In genomic region chr10:80151211-80152034, GRCm38 (mm10) we compare ENCODE assay signal across 8 mouse cellular contexts. TPM values are rescaled to one million over a fixed set of nuclear protein-coding genes. Genes with fewer than 3 reads are reported as not detected.
DNase-seq lines count a peak whose midpoint lies in the region; ATAC-seq and TF ChIP-seq lines count a peak whose summit lies in the region.

No protein-coding gene starts in this region.

- no peak for ATAC-seq in lung, embryonic 16.5 days (ENCODE audit: low read depth)

- peak overlapping the region; percentile 98 for H3K9ac ChIP-seq in lung, embryonic 16.5 days (ENCODE audit: low read length)

- peaks cover 37% of the 10 kb centered on the region for H3K36me3 ChIP-seq in lung, embryonic 16.5 days (ENCODE audit: control insufficient read depth, insufficient read depth, low read length)

- peak in 1 of 2 experiments; percentile 72 for DNase-seq in left cerebral cortex, adult 2 months (ENCODE audit: extremely low spot score in 1 of 2, low spot score in 2 of 2)
- no peak for DNase-seq in left cerebral cortex, postnatal 4 days
- peak; percentile 76 for DNase-seq in cerebellum, adult 9-10 months
- DNase-seq in heart, adult 9 months (ENCODE audit: low spot score in 2 of 2) = peak; percentile 68 to 79
- DNase-seq in kidney, adult 8-10 months = peak; percentile 86 to 91
- DNase-seq in ovary, postnatal 36 days (ENCODE audit: low spot score) = peak; percentile 70
- DNase-seq in yolk sac, embryonic 10.5 days (ENCODE audit: low spot score) = peak; percentile 71

- peaks cover 64% of the 10 kb centered on the region for H3K4me1 ChIP-seq in lung, embryonic 16.5 days (replicated peaks; ENCODE audit: control insufficient read depth, insufficient read depth, low read length)

- no peaks in the 10 kb centered on the region for H3K27me3 ChIP-seq in lung, embryonic 16.5 days (ENCODE audit: control insufficient read depth, insufficient read depth, low read depth, low read length)

- peak overlapping the region; percentile 97 for H3K27ac ChIP-seq in left cerebral cortex, adult 2 months
- peak overlapping the region; percentile 97 for H3K27ac ChIP-seq in lung, embryonic 16.5 days (ENCODE audit: low read length)

- peak overlapping the region; percentile 96 for H3K4me2 ChIP-seq in lung, embryonic 16.5 days (ENCODE audit: low read depth, low read length)

- H3K4me3 ChIP-seq in left cerebral cortex, adult 2 months = peak overlapping the region; percentile 95
- peak overlapping the region; percentile 88 for H3K4me3 ChIP-seq in lung, embryonic 16.5 days (ENCODE audit: low read length)

- H3K9me3 ChIP-seq in lung, embryonic 16.5 days (ENCODE audit: control insufficient read depth, low read length) = no peaks in the 10 kb centered on the region

- under 1% methylated on average over 25 of the region's 26 CpGs for WGBS in lung, embryonic 16.5 days

- no peak for TF ChIP-seq CTCF in left cerebral cortex, adult 2 months (IDR thresholded peaks at IDR 0.05)

- intact Hi-C loops in left cerebral cortex, adult 2 months (cut with DNase I) = no loop called here
- intact Hi-C loops in left cerebral cortex, postnatal 4 days (cut with DNase I) = no loop called here

RNA-seq across cellular contexts. Expression of gene Midn, which starts 3.4 kb away (rescaled TPM):
- total RNA-seq in left cerebral cortex, adult 2 months (2021) = 100 to 1,000 TPM in 1 of 2 experiments, 10 to 100 TPM in 1; 80.7 to 127 TPM
- 100 to 1,000 TPM; 158 to 163 TPM for total RNA-seq in left cerebral cortex, postnatal 4 days (2021)
- polyA plus RNA-seq in lung, embryonic 16.5 days (2015; fragmentation: Nextera tagmentation; extraction: Ambion mirVana) = 11.8 and 12.9 TPM in 2 replicates

RNA-seq across cellular contexts. Expression of gene Cbarp, which starts 10.8 kb away (rescaled TPM):
- total RNA-seq in left cerebral cortex, adult 2 months (2021) = 100 to 1,000 TPM; 431 to 456 TPM
- 100 to 1,000 TPM; 299 to 316 TPM for total RNA-seq in left cerebral cortex, postnatal 4 days (2021)
- 3.9 and 5.6 TPM in 2 replicates for polyA plus RNA-seq in lung, embryonic 16.5 days (2015; fragmentation: Nextera tagmentation; extraction: Ambion mirVana)

RNA-seq across cellular contexts. Expression of gene Atp5d, which starts 13.0 kb away (rescaled TPM):
- 100 to 1,000 TPM; 356 to 366 TPM for total RNA-seq in left cerebral cortex, adult 2 months (2021)
- 100 to 1,000 TPM; 247 to 270 TPM for total RNA-seq in left cerebral cortex, postnatal 4 days (2021)
- 534 and 552 TPM in 2 replicates for polyA plus RNA-seq in lung, embryonic 16.5 days (2015; fragmentation: Nextera tagmentation; extraction: Ambion mirVana)

RNA-seq across cellular contexts. Expression of gene Cirbp, which starts 14.4 kb away (rescaled TPM):
- total RNA-seq in left cerebral cortex, adult 2 months (2021) = 10 to 100 TPM; 75.8 to 93.0 TPM
- total RNA-seq in left cerebral cortex, postnatal 4 days (2021) = 100 to 1,000 TPM; 211 to 228 TPM
- 73.4 and 83.4 TPM in 2 replicates for polyA plus RNA-seq in lung, embryonic 16.5 days (2015; fragmentation: Nextera tagmentation; extraction: Ambion mirVana)

RNA-seq across cellular contexts. Expression of gene 1600002K03Rik, which starts 21.3 kb away (rescaled TPM):
- total RNA-seq in left cerebral cortex, adult 2 months (2021) = 1 to 10 TPM; 6.0 to 8.1 TPM
- 1 to 10 TPM; 6.0 to 6.1 TPM for total RNA-seq in left cerebral cortex, postnatal 4 days (2021)
- 12.2 and 13.6 TPM in 2 replicates for polyA plus RNA-seq in lung, embryonic 16.5 days (2015; fragmentation: Nextera tagmentation; extraction: Ambion mirVana)
